Mouse (Mus musculus) embryonic fibroblast, embryonic 13.5 days (primary cell): Measurements from ENCODE around the gene Rora.

Experiments used
- CTCF ChIP-seq: IDR thresholded peaks from 2 replicates; pipeline ENCODE4 v1.5.1; 2011; ENCODE audit warnings: mild to moderate bottlenecking, control low read depth, low read length, moderate library complexity, borderline replicate concordance; ENCODE audit not compliant: insufficient read depth
- POLR2A ChIP-seq: IDR thresholded peaks from 2 replicates; pipeline ENCODE4 v1.6.1; 2011; ENCODE audit warnings: low read depth, mild to moderate bottlenecking, control low read depth, low read length, moderate library complexity

- TF ChIP-seq POLR2A (no peak), CTCF (no peak)
Observed at GRCm38 (mm10) chr9:69288113-69288512, 634.5 kb downstream of the Rora start.
